Mouse (Mus musculus) small intestine, adult 2 months (tissue): ENCODE results near the gene Spp2.

ENCODE experiments used
- CTCF ChIP-seq: fragments of 200-500 bp; IDR thresholded peaks from 2 replicates; pipeline ENCODE4 v1.5.1; 2012; ENCODE audit warnings: low read depth, mild to moderate bottlenecking, control low read depth, inconsistent platforms, low read length, moderate library complexity, mixed read lengths; ENCODE audit not compliant: insufficient replicate concordance, insufficient read length; ENCODE audit errors: extremely low read depth
- POLR2A ChIP-seq: fragments of 200-500 bp; IDR thresholded peaks from 2 replicates; pipeline ENCODE4 v1.6.1; 2012; ENCODE audit warnings: low read depth, mild to moderate bottlenecking, control low read depth, inconsistent platforms, low read length, moderate library complexity

- TF ChIP-seq CTCF (no peak), POLR2A (no peak)
These were observed 30.7 kb downstream of the Spp2 start for GRCm38 (mm10) chr1:88437206-88438126.
